Mouse (Mus musculus): ENCODE data around the gene Tmem175. TPM values are rescaled to one million over a fixed set of nuclear protein-coding genes. Genes with fewer than 3 reads are reported as not detected.
A peak's percentile ranks its signal among the peaks of the same experiment; 100 is the strongest.

The Tmem175 gene
- polyA plus RNA-seq, 1 experiment from 2014 or later: 26.4 TPM

DNA sequence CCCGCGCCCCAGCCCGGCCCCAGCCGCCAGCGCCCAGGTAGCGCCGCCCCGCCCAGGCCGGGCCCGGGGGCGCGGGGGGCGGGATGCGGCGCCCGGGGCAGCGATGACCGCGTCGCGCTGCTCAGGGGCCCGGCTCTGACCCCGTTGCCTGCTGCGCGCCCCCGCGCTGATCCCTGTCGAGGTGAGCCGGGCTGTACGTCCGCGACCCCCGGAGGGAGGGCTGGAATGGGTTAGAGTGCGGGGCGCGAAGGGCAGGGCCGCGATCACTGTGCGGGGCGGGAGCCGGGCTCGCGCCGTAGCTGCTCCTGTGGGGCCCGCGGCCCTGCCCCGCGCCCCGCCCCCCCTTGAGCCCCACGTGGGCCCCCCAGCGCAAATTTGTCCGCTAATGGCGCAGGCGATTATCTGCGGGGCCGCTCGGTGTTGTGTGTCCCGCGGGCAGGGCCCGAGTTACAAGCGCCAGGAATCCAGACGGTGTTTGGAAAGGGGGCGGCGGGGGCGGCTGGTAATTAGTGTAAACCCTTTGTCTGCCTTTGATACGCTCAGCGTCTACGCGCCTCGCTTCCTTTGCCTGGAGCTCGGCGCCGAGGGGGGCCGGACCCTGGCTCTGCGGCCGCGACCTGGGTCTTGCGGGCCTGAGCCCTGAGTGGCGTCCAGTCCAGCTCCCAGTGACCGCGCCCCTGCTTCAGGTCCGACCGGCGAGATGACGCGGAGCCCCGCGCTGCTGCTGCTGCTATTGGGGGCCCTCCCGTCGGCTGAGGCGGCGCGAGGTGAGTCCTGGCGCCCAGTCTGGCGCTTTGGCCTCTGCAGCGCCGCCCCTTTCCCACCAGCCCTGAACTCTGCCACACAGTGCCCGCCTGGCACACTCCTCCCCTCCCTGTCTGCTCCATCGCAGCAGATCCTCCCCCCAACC, 65.0 kb downstream of the Tmem175 start:
- H3K4me3 ChIP-seq: peak overlapping the region; percentile 76
- no peaks in the 10 kb centered on the region for H3K9me3 ChIP-seq
- ATAC-seq (ENCODE audit: low FRiP score): peak; percentile 41
- H3K4me1 ChIP-seq (replicated peaks): peaks cover 44% of the 10 kb centered on the region
- H3K27me3 ChIP-seq: peaks cover 38% of the 10 kb centered on the region
- H3K4me2 ChIP-seq: peak overlapping the region; percentile 93
- no peaks in the 10 kb centered on the region for H3K36me3 ChIP-seq
- under 1% methylated on average over 78 of the region's 99 CpGs for WGBS
- H3K9ac ChIP-seq: peak overlapping the region; percentile 73
- H3K27ac ChIP-seq: no peak overlapping the region

DNA sequence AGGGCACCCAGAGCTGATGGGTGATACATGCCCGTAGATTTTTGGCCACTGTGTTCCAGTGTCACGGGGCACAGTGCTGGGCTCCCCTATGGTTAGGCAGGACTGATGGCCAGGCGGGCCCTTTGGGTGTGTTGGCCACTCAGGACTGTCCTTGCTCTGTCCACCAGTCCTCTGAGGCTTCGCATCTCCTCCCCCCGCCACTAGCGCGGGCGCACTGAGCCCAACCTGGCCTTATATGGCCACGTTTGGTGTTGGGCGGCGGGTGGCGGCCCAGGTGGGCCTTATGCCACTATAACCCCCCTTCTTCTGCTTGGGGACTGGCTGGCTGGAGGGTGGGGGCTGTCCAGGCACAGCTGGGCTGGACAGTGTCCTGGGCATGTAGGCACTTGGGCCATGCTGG, 66.3 kb downstream of the Tmem175 start:
- Histone ChIP-seq H3K27me3 (peaks cover 38% of the 10 kb centered on the region), H3K4me1 (replicated peaks) (peaks cover 47% of the 10 kb centered on the region), H3K4me2 (peak overlapping the region; percentile 93; the same call in 1 of the 2 replicates), H3K27ac (no peak overlapping the region), H3K9me3 (no peaks in the 10 kb centered on the region), H3K9ac (no peak overlapping the region), H3K4me3 (no peak overlapping the region), H3K36me3 (no peaks in the 10 kb centered on the region)
- ATAC-seq (ENCODE audit: low FRiP score): no peak
- WGBS: 94% methylated on average over 12 of the region's 12 CpGs

DNA sequence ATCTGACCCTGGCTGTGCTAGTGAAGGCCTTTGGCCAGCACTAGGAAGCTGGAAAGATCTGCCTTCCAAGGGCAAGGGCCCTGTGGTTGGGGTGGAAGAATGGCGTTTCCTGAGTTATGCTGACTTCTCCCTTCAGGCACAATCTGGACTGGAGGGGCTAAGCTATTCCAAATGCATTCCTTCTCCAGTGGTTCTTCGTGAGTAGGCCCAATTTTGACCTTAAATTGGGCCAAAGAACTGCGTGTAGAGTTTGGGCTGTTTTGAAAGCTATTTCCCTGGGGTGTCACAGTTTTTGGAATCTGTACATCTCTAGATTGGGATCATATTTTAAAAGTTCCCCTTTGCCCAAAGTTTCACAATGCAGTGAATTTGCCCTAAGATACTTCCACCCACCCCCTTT, 67.0 kb downstream of the Tmem175 start:
- no peak for ATAC-seq (ENCODE audit: low FRiP score)
- no peak overlapping the region for H3K4me2 ChIP-seq
- WGBS: 82% methylated on average over 3 of the region's 3 CpGs
- H3K27me3 ChIP-seq: peaks cover 34% of the 10 kb centered on the region
- H3K9me3 ChIP-seq: no peaks in the 10 kb centered on the region
- no peak overlapping the region for H3K27ac ChIP-seq
- H3K4me1 ChIP-seq (replicated peaks): peaks cover 48% of the 10 kb centered on the region
- H3K9ac ChIP-seq: no peak overlapping the region
- H3K4me3 ChIP-seq: no peak overlapping the region
- H3K36me3 ChIP-seq: no peaks in the 10 kb centered on the region

DNA sequence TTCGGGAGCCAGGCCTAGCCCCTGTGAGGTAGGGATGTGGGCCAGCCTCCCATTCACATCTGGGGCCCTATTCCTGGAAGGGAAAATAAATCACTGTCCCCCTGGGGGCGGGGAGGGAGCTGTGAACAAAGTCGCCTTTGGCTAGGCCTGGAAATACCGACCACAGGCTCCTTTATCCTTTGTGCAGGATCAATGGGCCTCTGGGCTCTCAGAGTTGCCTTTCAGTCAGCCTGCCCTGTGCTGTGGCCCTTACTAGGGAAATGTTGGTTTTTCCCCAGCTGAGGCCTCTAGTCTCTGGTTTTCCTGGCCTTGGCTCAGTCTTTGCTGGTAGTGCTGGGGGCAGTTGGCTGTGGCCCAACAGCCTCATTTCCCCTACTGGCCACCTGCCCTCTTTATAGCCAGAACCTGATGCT, 67.8 kb downstream of the Tmem175 start:
- Histone ChIP-seq H3K4me2 (no peak overlapping the region), H3K36me3 (no peaks in the 10 kb centered on the region), H3K4me3 (no peak overlapping the region), H3K4me1 (replicated peaks) (peaks cover 45% of the 10 kb centered on the region), H3K9ac (peak overlapping the region; percentile 31; the same call in 1 of the 2 replicates), H3K9me3 (no peaks in the 10 kb centered on the region), H3K27me3 (peaks cover 26% of the 10 kb centered on the region), H3K27ac (peak overlapping the region; percentile 71)
- WGBS: 8% methylated on average over 4 of the region's 4 CpGs
- ATAC-seq (ENCODE audit: low FRiP score): peak; percentile 26

Other genes with a start within 250 kb of the Tmem175 start
- gene Pde6b, start 241.4 kb upstream of the Tmem175 start, polyA plus RNA-seq (2015; fragmentation: Nextera tagmentation; extraction: Ambion mirVana): 0.16 and 0.22 TPM in 2 replicates
- 461 and 472 TPM in 2 replicates for gene Atp5k, start 195.3 kb upstream of the Tmem175 start, polyA plus RNA-seq (2015; fragmentation: Nextera tagmentation; extraction: Ambion mirVana)
- 0.17 and 0.19 TPM in 2 replicates for gene Mfsd7a, start 180.9 kb upstream of the Tmem175 start, polyA plus RNA-seq (2015; fragmentation: Nextera tagmentation; extraction: Ambion mirVana)
- 26.6 and 27.8 TPM in 2 replicates for gene Pcgf3, start 168.5 kb upstream of the Tmem175 start, polyA plus RNA-seq (2015; fragmentation: Nextera tagmentation; extraction: Ambion mirVana)
- gene Cplx1, start 79.7 kb upstream of the Tmem175 start, polyA plus RNA-seq (2015; fragmentation: Nextera tagmentation; extraction: Ambion mirVana): 82.5 and 85.1 TPM in 2 replicates
- gene Gak, start within 50 bp of the Tmem175 start, polyA plus RNA-seq (2015; fragmentation: Nextera tagmentation; extraction: Ambion mirVana): 48.8 and 49.1 TPM in 2 replicates
- 9.8 and 12.3 TPM in 2 replicates for gene Idua, start 30.6 kb downstream of the Tmem175 start, polyA plus RNA-seq (2015; fragmentation: Nextera tagmentation; extraction: Ambion mirVana)
- gene Dgkq, start 39.9 kb downstream of the Tmem175 start, polyA plus RNA-seq (2015; fragmentation: Nextera tagmentation; extraction: Ambion mirVana): 23.8 and 27.2 TPM in 2 replicates
- gene Slc26a1, start 45.8 kb downstream of the Tmem175 start, polyA plus RNA-seq (2015; fragmentation: Nextera tagmentation; extraction: Ambion mirVana): 2.0 and 2.7 TPM in 2 replicates
- gene Fgfrl1, start 62.6 kb downstream of the Tmem175 start, polyA plus RNA-seq (2015; fragmentation: Nextera tagmentation; extraction: Ambion mirVana): 4.7 and 5.8 TPM in 2 replicates
- gene Rnf212, start 145.2 kb downstream of the Tmem175 start, polyA plus RNA-seq (2015; fragmentation: Nextera tagmentation; extraction: Ambion mirVana): not detected in 2 replicates
- gene Tmed11, start 165.6 kb downstream of the Tmem175 start, polyA plus RNA-seq (2015; fragmentation: Nextera tagmentation; extraction: Ambion mirVana): not detected in 2 replicates
- not detected in 2 replicates for gene Vmn2r8, start 179.1 kb downstream of the Tmem175 start, polyA plus RNA-seq (2015; fragmentation: Nextera tagmentation; extraction: Ambion mirVana)
- not detected in 2 replicates for gene Vmn2r9, start 222.8 kb downstream of the Tmem175 start, polyA plus RNA-seq (2015; fragmentation: Nextera tagmentation; extraction: Ambion mirVana)